Mouse (Mus musculus) midbrain, embryonic 10.5 days (tissue): Measurements from ENCODE around the gene Ddr1. TPM values are rescaled to one million over a fixed set of nuclear protein-coding genes. Genes with fewer than 3 reads are reported as not detected.

ENCODE experiments used
- DNase-seq: peaks from one replicate; pipeline ENCODE4 v3.0.0-alpha.2; 2017; ENCODE audit warnings: low spot score
- H3K27ac ChIP-seq: fragments of 300-500 bp; sonication (generic); replicated peaks from 2 replicates; pipeline ENCODE4 v1.5.1; 2016; ENCODE audit warnings: mild to moderate bottlenecking
- H3K27me3 ChIP-seq: fragments of 300-500 bp; sonication (generic); 2 replicates; pipeline ENCODE4 v1.6.1; 2016; ENCODE audit warnings: low read depth, mild to moderate bottlenecking; ENCODE audit not compliant: poor library complexity, severe bottlenecking
- H3K36me3 ChIP-seq: fragments of 300-500 bp; sonication (generic); 2 replicates; pipeline ENCODE4 v1.6.1; 2016; ENCODE audit warnings: mild to moderate bottlenecking, moderate library complexity
- H3K4me1 ChIP-seq: fragments of 300-500 bp; sonication (generic); 2 replicates; pipeline ENCODE4 v1.6.1; 2016
- H3K4me3 ChIP-seq: fragments of 300-500 bp; sonication (generic); 2 replicates; pipeline ENCODE4 v1.5.1; 2016; ENCODE audit warnings: mild to moderate bottlenecking, moderate library complexity
- H3K9me3 ChIP-seq: fragments of 300-500 bp; sonication (generic); replicated peaks from 2 replicates; pipeline ENCODE4 v1.6.1; 2016; ENCODE audit warnings: mild to moderate bottlenecking
- WGBS: fragments of 180-500 bp; shearing (Covaris S2); methylation state at CpG from one replicate; pipeline ENCODE4 v1.1.7; 2016; 5-methylcytosine and 5-hydroxymethylcytosine counted together
- polyA plus RNA-seq: library from polyadenylated mRNA; unstranded; fragments of >200 nt; fragmentation: Nextera tagmentation; extraction: Ambion mirVana; gene quantifications from 2 replicates; pipeline ENCODE4 v1.2.1, GENCODE M21; 2016

Gene Ddr1
- polyA plus RNA-seq, 1 experiment from 2014 or later: 142 TPM

DNA sequence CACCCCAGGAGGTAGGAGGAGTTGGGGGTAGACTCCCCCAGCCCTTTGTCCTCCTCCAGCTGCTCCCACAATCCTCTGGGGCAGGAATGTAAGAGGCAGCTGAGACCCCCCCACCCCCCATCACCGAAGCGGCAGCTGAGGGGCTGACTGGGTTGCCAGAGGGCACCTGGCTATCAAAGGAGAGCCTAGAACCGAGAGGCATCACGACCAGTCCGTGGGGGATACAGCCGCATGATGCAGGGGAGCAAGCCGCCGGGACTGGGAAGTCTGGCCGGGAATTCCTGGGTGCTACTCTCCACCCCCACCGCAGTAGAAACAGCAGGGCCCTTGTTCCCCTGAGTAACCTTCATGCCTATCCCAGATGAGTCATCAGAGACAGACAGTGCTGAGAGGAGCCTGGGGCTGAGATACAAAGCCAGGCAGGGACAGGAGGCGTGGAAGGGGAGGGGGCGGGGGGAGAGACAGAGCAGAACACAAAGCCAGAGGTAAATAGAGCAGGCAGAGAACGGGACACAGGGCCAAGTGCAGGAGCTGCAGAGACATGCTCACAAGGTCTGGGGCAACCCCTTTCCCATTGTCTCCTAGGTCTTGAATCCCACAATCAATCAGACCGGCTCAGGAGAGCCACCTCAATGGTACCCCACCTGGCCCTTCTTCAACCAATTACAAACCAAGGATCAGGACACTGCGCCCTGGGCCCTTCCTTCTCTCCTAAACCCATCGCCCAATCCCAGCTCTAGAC lies 6.5 kb downstream of the Ddr1 start:
- peaks cover 54% of the 10 kb centered on the region for H3K4me1 ChIP-seq
- peaks cover 8% of the 10 kb centered on the region for H3K9me3 ChIP-seq
- peak; percentile 81 for DNase-seq
- peak overlapping the region; percentile 84 for H3K4me3 ChIP-seq
- 2% methylated on average over 16 of the region's 16 CpGs for WGBS
- peak overlapping the region; percentile 100 for H3K27ac ChIP-seq
- H3K36me3 ChIP-seq: peaks cover 69% of the 10 kb centered on the region
- peaks cover 23% of the 10 kb centered on the region; the same call in 1 of the 2 replicates for H3K27me3 ChIP-seq

DNA sequence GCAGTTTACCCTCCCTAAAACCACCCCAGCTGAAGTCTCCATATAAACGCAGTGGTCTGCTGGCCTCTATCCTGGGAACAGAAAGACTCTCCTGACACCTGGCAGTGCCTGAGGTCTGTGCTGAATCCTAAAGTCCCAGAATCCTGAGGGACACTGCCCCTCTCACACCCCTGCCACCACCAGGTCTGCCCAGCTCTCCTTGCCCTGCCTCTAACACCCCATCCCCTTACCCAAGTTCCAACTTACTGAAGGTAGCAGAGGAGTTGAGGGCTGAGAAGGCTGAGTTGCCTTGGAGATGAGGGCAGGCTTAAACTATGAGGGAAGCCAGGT lies 7.0 kb downstream of the Ddr1 start:
- H3K27me3 ChIP-seq: peaks cover 23% of the 10 kb centered on the region; the same call in 1 of the 2 replicates
- WGBS: 20% methylated on average over 1 of the region's 1 CpGs
- peaks cover 53% of the 10 kb centered on the region for H3K4me1 ChIP-seq
- peaks cover 8% of the 10 kb centered on the region for H3K9me3 ChIP-seq
- H3K4me3 ChIP-seq: peak overlapping the region; percentile 84
- DNase-seq: no peak
- H3K36me3 ChIP-seq: peaks cover 75% of the 10 kb centered on the region
- H3K27ac ChIP-seq: peak overlapping the region; percentile 100

GRCm38 (mm10) chr17:35696691-35697090 lies 7.7 kb downstream of the Ddr1 start:
- peaks cover 17% of the 10 kb centered on the region; the same call in 1 of the 2 replicates for H3K27me3 ChIP-seq
- no peak for DNase-seq
- peaks cover 8% of the 10 kb centered on the region for H3K9me3 ChIP-seq
- H3K4me1 ChIP-seq: peaks cover 46% of the 10 kb centered on the region
- peak overlapping the region; percentile 84 for H3K4me3 ChIP-seq
- H3K36me3 ChIP-seq: peaks cover 82% of the 10 kb centered on the region
- WGBS: 73% methylated on average over 6 of the region's 6 CpGs
- peak overlapping the region; percentile 100; the same call in 1 of the 2 replicates for H3K27ac ChIP-seq

- WGBS: 95% methylated on average over 2 of the region's 2 CpGs
- Histone ChIP-seq H3K27ac (no peak overlapping the region), H3K27me3 (peaks cover 6% of the 10 kb centered on the region; the same call in 1 of the 2 replicates), H3K4me1 (peaks cover 38% of the 10 kb centered on the region), H3K9me3 (peaks cover 8% of the 10 kb centered on the region), H3K4me3 (no peak overlapping the region), H3K36me3 (peaks cover 91% of the 10 kb centered on the region)
- peak; percentile 46 for DNase-seq
These were observed 9.1 kb downstream of the Ddr1 start for GRCm38 (mm10) chr17:35695289-35695688.

- H3K27ac ChIP-seq: no peak overlapping the region
- peaks cover 8% of the 10 kb centered on the region for H3K9me3 ChIP-seq
- peaks cover 91% of the 10 kb centered on the region for H3K36me3 ChIP-seq
- no peaks in the 10 kb centered on the region for H3K27me3 ChIP-seq
- H3K4me1 ChIP-seq: peaks cover 25% of the 10 kb centered on the region
- H3K4me3 ChIP-seq: no peak overlapping the region
- WGBS: 92% methylated on average over 5 of the region's 5 CpGs
- DNase-seq: no peak
These were observed 10.5 kb downstream of the Ddr1 start for GRCm38 (mm10) chr17:35693906-35694305.

- WGBS: 80% methylated on average over 4 of the region's 4 CpGs
- Histone ChIP-seq H3K9me3 (peaks cover 8% of the 10 kb centered on the region), H3K4me1 (peaks cover 9% of the 10 kb centered on the region), H3K4me3 (no peak overlapping the region), H3K27me3 (no peaks in the 10 kb centered on the region), H3K36me3 (peaks cover 100% of the 10 kb centered on the region), H3K27ac (no peak overlapping the region)
- no peak for DNase-seq
These were observed 12.1 kb downstream of the Ddr1 start for GRCm38 (mm10) chr17:35692368-35692767.

DNA sequence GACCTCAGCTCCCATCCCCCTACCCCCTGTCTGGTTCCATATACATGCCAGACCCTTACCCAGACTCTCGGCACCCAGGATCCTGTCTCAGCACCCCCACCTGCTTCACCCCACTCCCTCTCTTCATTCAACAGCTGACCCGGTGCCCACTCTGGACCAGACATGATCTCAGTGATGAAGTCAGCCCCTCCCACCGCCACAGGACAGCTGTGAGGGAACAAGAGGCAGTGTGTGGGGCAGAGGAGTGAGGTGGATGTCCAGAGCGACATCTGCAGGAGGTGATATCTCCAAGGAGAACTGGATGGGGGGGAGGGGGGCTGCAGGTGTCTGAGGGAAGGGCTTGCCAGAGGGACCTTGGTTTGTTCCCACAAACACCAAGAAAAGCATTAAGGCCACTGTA lies 12.6 kb downstream of the Ddr1 start:
- WGBS: 87% methylated on average over 4 of the region's 4 CpGs
- Histone ChIP-seq H3K4me1 (peaks cover 7% of the 10 kb centered on the region), H3K27ac (no peak overlapping the region), H3K9me3 (peaks cover 8% of the 10 kb centered on the region), H3K4me3 (no peak overlapping the region), H3K27me3 (no peaks in the 10 kb centered on the region), H3K36me3 (peaks cover 100% of the 10 kb centered on the region)
- no peak for DNase-seq

GRCm38 (mm10) chr17:35689936-35690645 lies 14.3 kb downstream of the Ddr1 start:
- 94% methylated on average over 18 of the region's 18 CpGs for WGBS
- no peaks in the 10 kb centered on the region for H3K27me3 ChIP-seq
- DNase-seq: no peak
- H3K4me1 ChIP-seq: peaks cover 20% of the 10 kb centered on the region
- H3K36me3 ChIP-seq: peaks cover 100% of the 10 kb centered on the region
- no peaks in the 10 kb centered on the region for H3K9me3 ChIP-seq
- no peak overlapping the region for H3K4me3 ChIP-seq
- no peak overlapping the region for H3K27ac ChIP-seq

- H3K9me3 ChIP-seq: no peaks in the 10 kb centered on the region
- no peaks in the 10 kb centered on the region for H3K27me3 ChIP-seq
- no peak for DNase-seq
- no peak overlapping the region for H3K27ac ChIP-seq
- WGBS: 89% methylated on average over 25 of the region's 25 CpGs
- no peak overlapping the region for H3K4me3 ChIP-seq
- H3K4me1 ChIP-seq: peaks cover 24% of the 10 kb centered on the region
- peaks cover 100% of the 10 kb centered on the region for H3K36me3 ChIP-seq
These were observed 15.9 kb downstream of the Ddr1 start for GRCm38 (mm10) chr17:35688347-35689175.

DNA sequence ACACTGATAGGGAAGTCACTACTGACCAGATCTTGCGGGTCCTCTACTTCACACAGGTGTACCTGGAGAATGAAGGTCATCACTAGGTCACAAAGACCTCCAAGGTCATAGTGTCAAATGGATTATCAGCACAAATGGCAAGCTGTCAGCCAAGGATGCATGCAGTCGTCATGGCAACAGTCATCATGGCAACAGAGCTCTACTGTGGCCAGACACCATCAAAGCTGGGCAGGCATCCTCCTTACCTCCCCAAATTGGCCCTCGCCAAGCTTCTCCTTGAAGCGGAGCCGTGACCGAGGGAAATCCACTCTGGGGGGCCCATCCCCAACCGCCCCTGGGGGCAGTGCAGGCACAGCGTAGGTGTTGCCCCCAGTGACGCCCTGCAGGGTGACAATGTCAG lies 19.4 kb downstream of the Ddr1 start:
- H3K36me3 ChIP-seq: peaks cover 100% of the 10 kb centered on the region

GRCm38 (mm10) chr17:35681986-35682385 lies 22.4 kb downstream of the Ddr1 start:
- Histone ChIP-seq H3K4me3 (no peak overlapping the region), H3K27ac (no peak overlapping the region), H3K36me3 (peaks cover 78% of the 10 kb centered on the region), H3K4me1 (peaks cover 29% of the 10 kb centered on the region), H3K27me3 (no peaks in the 10 kb centered on the region), H3K9me3 (no peaks in the 10 kb centered on the region)
- no peak for DNase-seq
- WGBS: 91% methylated on average over 13 of the region's 13 CpGs

More for the DNA sequence above, 19.4 kb downstream of the Ddr1 start:
- Histone ChIP-seq H3K27ac (peak overlapping the region; percentile 61), H3K4me1 (peaks cover 30% of the 10 kb centered on the region), H3K4me3 (peak overlapping the region; percentile 19; the same call in 1 of the 2 replicates), H3K27me3 (no peaks in the 10 kb centered on the region), H3K9me3 (no peaks in the 10 kb centered on the region)
- 69% methylated on average over 9 of the region's 9 CpGs for WGBS
- DNase-seq: peak; percentile 58

- Histone ChIP-seq H3K4me1 (peaks cover 15% of the 10 kb centered on the region), H3K27ac (no peak overlapping the region), H3K27me3 (no peaks in the 10 kb centered on the region), H3K9me3 (no peaks in the 10 kb centered on the region), H3K36me3 (peaks cover 64% of the 10 kb centered on the region), H3K4me3 (no peak overlapping the region)
- DNase-seq: no peak
- WGBS: 31% methylated on average over 6 of the region's 6 CpGs
These were observed 23.8 kb downstream of the Ddr1 start for GRCm38 (mm10) chr17:35680591-35680990.
